Mouse (Mus musculus) left cerebral cortex, postnatal 10 days (tissue): ENCODE data around the gene Tiprl. TPM values are rescaled to one million over a fixed set of nuclear protein-coding genes. Genes with fewer than 3 reads are reported as not detected.
A peak's percentile ranks its signal among the peaks of the same experiment; 100 is the strongest.

Source experiments
- DNase-seq, 2 experiments: peaks; one replicate each; pipeline ENCODE4 v3.0.0; 2021 to 2022; ENCODE audit warnings: low spot score in 2 of 2, mixed read lengths in 1 of 2; ENCODE audit errors: extremely low spot score in 1 of 2
- intact Hi-C: fragments of 180-260 bp; cut with DNase I; formaldehyde crosslinking; loops from one replicate; pipeline ENCODE4 v1.15.1; 2025
- total RNA-seq, 2 experiments: library from RNA; stranded (reverse); gene quantifications; 2 replicates each; pipeline ENCODE4 v1.2.3; 2021

The Tiprl gene
- total RNA-seq, 2 experiments from 2014 or later, result 72.8 to 75.8 TPM

DNA sequence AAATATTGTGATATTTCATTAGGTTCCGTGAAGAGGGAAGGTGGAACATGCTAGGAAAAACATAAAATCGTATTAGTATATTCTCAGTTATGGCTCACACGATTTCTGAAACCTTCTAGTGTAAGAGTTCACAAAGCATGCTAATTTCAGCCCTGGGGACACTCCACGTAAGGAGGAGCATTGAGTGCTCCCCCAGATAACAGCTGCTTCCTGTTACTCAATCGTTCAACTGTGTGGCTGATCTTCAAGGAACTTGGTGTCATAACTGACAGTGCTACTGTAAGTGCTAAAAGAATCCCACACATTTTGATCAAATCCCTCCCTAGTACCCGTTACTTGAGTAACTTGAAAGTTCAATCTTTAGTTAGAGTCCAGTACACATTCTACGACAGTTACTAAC lies 21.0 kb downstream of the Tiprl start:
- intact Hi-C loops, result no loop called here
- DNase-seq, result no peak

DNA sequence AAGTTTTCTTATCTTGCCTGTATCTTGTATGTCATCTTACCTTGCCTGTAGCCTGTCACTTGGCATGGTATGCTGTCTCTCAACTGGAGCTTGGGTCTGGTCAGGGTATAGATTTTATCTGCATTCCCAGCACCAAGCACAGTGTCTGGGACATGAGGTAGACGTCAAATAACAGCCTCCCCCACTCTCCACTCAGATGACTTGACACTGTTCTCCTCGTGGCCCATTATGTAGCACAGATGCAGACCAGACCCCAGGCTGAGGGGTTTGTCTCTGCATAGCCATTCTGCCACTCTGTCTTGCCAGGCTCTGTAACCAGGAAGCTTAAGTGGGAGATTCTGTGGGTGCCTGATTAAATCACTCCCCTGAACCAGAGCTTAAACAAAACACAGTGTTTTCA lies 31.2 kb downstream of the Tiprl start:
- no peak for DNase-seq
- intact Hi-C loops, result no loop called here

DNA sequence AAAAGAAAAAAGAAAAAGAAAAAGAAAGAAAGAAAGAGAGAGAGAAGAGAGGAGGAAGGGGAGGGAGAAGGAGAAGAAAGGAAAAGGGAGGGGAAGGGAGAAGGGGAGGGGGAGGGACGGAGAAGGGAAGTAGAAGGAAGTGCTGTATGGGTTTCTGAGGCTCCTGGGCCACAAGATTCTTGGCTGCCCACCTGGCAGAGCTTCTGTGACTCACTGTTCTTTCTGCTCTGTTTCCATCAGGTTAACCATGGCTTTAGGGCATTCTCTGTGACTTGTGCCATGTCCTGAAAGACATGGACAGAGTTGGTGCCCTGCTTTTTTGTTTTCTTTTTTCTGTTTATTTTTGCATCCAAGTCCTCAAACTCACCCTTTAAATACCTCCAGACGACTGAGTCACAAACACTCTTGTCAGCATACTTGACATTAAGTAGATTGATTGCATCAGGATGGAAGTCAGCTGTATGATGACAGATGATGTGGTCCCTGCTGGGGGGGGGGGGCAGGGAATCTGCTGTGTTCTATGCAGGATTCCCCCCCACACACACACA lies 33.2 kb downstream of the Tiprl start:
- intact Hi-C loops, result no loop called here
- DNase-seq, result no peak

DNA sequence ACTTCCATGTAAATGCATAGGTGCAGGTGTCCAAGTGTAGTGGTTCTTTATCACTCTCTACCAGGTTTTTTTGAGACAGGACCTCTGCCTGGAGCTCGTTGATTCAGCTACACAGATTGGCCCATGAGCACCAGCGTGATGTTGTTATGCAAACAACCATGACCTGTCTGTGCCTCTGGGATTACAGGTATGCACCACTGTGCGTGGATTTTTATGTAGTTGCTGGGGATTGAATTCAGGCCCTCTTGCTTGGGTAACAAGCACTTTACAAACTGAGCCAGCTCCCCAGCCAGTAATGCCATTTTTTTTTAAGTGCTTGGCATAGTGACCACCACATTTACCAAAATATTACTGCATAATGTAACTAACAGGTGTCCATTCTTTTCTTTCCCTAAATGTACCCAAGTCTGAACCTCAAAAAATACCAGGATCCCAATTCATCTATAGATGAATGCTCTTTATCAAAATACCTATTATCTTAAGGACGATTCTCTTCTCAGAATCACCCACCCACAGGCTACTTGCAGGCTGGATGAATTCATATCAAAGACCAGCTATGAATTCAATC lies 35.3 kb downstream of the Tiprl start:
- DNase-seq, result no peak
- intact Hi-C loops, result no loop called here

DNA sequence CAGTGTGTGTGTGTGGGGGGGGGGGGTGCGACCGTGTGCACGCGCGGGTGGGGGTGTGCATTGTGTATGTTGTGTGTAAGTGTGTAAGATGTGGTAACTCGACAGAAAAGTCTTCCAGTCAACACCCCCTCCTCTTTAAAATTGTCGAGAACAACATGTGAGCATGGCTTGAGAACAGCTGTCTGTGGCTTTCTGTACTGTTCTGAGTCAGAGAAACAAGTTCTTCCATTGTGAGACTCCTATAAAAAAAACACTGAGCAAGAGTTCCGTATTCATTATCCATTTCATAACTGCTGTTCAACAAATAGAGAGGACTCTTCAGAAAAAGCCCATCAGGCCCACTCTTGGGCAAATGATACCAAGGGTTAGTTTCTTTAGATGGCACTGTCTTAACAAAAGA lies 36.0 kb downstream of the Tiprl start:
- no peak for DNase-seq
- intact Hi-C loops, result no loop called here

DNA sequence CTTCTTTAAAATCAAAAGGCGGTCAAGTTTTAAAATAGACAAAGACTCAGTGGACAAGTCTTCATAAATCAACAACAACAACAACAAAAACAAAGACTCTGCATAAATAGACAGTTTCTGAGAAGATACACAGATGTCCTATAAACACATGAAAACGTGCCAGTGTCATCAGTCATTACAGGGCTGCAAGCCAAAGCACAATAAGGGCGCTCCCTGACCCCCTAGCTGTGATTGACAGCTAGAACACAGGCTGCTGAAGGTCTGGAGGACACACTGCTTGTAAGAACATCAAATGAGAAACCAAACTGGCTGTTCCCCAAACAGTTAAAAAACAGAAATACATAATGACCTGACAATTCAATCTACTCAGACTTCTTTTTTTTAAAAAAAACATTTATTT lies 37.2 kb downstream of the Tiprl start:
- no peak for DNase-seq
- intact Hi-C loops, result no loop called here

DNA sequence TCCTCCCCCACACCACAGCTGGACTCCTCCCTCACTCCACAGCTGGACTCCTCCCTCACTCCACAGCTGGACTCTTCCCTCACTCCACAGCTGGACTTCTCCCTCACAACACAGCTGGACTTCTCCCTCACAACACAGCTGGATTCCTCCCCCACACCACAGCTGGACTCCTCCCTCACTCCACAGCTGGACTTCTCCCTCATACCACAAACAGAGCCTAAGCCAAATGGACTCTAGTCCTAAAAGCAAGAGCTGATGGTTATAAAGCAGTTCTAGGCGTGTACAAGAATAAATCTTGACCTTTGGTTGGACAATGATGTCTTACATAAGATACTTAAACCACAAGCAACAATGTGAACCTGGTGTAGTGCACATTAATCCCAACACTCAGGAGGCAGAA lies 37.8 kb downstream of the Tiprl start:
- intact Hi-C loops, result no loop called here

DNA sequence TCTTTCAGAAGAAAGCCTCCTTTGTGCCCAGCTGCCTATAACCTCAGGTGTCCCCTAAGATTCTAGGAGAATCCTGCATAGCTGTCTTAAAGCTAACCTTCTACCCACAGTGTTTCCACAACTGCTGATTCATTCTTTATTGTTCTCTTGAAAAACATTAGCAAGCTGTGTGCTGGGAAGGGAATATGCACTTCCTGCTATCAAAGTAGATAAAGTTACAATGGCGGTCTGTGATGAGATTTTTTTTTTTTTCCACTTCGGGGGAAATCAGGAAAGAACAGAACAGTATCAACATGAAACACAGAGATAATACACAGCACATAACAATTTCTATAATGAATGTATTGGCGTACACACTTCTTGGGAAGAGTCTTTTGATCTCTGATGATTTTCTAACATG lies 38.9 kb downstream of the Tiprl start:
- DNase-seq, result no peak
- intact Hi-C loops, result no loop called here

More for the DNA sequence above, 37.8 kb downstream of the Tiprl start:
- no peak for DNase-seq

DNA sequence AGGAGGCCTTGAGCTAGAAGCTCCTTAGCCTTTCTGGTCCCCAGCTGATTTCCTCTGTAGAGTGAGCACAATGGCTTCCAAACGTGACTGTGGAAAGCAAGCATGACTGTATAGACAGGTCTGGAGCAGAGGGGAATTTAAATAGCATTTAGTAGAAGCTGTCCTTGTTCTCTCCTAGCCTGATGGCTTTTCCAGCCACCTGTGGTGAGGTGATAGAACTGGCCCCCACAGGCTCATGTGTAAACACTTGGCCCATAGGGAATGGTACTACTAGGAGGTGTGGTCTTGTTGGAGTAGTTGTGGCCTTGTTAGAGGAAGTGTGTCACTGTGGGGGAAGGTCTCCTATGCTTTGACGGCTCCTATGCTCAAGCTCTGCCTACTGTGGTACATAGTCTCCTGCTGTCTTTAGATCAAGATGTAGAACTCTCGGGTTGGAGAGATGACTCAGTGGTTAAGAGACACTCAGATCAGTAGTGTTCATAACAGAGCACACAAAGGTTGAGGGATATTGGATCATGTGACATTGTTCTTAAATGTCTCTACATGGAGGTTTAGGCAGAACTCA lies 41.3 kb downstream of the Tiprl start:
- intact Hi-C loops, result no loop called here
- no peak for DNase-seq

DNA sequence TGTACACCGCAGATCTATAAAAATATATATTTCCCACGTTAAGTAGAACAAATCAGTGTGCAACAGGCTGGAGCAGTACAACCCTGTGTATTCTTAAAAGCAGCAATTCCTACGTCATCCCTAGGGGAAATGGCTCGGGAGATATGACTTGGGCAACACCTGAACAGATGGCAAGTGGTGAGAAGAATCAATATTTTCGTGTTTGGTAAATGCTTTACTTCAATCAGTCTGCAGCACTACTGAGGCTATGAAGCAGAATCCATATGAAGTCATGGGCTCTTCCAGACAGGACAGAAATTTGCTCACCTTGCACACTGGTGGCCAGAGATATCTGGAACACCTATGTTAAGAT lies 42.2 kb downstream of the Tiprl start:
- intact Hi-C loops, result no loop called here
- no peak for DNase-seq

DNA sequence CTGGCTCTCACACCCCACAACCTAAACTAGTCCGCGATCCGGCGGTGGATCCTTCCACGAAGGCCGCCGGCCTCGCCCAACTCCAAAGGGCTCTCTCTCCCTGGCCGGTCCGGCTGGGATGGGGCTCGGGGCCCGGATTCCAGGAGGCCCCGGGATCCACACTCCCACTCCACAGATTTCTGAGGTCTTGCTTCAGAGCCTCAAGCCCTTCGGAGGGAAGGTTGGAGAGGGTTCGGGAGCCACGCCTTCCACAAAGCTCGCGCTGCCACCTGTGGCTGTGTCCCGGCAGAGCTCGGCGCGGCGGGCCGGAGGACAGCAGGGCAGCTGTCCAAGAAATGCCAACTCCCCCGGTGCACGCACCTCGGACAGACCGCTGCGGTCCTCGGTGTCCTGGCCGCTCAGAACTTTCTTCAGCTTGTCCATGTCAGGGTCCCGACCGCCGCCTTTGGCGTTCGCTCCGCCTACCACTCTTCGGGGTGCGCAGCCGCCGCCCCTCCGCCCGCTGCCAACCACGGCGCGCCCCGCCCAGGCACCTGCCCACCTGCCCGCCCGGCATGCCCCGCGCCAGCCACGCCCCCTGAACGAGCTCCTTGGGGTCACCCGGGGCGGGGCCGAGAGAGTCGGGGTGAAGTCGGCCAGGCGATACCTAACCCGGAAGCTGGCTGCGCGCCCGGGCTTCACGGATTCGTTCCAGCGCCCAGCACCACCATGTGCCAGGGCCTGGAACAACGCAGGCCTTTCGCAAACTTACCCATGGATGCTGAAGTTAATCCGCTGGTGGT lies 42.7 kb downstream of the Tiprl start, which contains the start of gene Sft2d2:
TSS of gene Sft2d2 (minus strand) at position 559 of the 782 bp plus-strand sequence.
- DNase-seq, result peak; percentile 53 to 92
- intact Hi-C loops, result no loop called here

DNA sequence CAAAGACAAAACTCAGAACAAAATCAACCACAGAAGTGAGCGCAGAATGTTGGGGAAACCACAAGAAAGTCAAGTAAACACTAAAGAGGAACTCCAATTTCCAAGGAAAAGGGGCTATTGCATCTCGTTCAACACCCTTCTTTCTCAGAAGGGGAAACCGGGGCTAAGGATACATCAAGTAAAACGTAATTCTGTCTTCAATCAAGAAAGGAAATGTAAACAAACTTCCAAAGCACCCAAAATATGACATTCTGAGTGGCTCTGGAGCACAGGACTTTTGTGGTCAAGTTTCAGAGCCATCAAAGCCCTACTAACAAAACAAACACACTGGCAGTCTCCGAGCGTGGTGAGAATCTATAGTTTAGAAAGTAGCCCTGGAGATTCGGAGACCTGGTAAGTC lies 43.4 kb downstream of the Tiprl start:
- intact Hi-C loops, result no loop called here

DNA sequence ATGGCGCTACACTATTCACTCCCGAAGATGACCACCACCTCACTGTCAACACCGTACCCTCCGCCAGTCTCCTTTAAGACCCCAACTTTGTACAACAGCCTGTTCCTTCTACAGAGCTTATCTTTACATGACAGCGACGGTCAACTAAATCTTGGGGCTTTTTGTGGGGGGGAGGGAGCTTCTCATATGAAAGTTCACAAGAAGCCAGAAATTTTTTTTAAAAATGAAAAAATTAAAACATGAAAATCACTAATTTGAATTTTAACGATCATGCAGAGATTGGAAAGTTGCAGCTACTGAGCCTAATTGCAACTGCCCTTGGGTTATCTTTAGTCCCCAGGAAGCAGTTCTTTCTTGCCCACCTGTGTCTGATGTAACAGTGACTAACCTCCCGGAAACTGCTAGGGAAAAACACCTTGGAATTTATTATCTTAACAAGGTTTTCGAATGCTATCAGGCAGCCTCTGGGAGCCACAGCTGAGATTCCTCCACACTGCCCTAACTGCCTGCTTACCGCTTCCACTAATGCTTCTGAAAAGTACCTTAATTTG lies 44.0 kb downstream of the Tiprl start:
- DNase-seq, result no peak
- intact Hi-C loops, result no loop called here

More for the DNA sequence above, 43.4 kb downstream of the Tiprl start:
- no peak for DNase-seq

DNA sequence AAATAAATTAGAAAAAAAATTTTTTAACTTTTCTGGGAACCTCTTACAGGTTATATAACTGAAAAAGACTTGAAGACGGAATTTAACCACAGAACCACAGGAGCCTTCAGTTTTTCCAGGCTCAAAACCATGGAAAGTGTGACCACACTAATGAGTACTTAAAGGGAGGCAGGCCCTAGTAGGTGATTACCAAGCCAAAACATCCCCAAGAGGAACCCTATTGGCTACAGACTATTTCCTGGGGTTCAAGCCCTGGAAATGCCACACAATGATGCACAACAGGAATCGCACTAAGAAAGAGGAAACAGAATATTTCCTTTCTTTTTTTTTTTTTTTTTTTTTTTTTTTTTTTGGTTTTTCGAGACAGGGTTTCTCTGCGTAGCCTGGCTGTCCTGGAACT lies 44.7 kb downstream of the Tiprl start:
- intact Hi-C loops, result no loop called here
- no peak for DNase-seq

DNA sequence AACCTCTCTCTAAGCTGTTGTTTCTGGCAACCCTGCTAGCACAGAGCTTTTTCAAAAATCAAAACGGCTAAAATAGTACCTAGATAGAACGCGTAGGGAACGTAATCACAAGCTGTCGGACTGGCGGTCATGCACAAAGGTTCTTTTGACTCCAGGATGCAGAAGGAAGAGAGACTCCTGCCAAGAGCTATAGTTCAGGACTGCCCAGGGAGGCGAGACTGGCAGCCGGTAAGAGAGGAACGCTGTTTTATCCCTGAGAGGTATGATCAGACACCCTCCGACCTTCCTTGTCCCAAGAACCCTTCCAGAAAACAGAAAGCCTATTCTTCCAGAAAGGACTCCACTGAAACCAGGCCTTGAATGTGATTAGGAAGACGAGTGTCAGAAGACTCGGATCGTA lies 45.2 kb downstream of the Tiprl start:
- intact Hi-C loops, result no loop called here
- no peak for DNase-seq

DNA sequence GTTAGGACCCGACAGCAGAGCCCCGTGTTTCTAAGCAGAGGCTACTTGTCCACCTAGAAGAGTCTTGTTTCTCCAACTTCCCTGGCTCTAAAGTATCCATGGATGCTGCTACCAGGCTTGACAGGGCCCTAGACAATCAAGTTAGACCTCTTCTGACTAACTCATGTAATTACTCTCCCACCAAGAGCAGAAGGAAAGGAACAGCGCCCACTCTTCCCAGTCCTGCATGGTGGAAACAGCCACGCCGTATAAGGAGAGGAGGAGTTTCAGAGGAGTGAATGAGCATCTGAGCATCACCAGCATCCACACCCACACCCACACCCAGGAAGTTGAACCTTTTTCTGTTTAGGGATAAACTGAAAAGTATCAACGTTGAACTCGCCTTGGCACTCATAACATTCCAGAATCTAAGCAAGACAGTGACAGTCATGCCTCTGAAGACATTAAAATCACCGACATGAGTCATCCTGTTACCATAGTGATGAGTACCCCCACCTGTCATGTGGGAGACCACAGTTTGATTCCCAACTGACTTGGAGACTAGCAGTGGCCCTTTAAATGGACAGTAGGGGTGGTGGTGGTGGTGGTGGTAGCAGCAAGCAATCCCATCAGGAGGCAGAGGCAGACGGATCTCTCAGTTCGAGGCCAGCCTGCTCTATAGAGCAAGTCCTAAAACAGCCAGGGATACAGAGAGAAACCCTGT lies 46.1 kb downstream of the Tiprl start:
- no peak for DNase-seq
- intact Hi-C loops, result no loop called here

DNA sequence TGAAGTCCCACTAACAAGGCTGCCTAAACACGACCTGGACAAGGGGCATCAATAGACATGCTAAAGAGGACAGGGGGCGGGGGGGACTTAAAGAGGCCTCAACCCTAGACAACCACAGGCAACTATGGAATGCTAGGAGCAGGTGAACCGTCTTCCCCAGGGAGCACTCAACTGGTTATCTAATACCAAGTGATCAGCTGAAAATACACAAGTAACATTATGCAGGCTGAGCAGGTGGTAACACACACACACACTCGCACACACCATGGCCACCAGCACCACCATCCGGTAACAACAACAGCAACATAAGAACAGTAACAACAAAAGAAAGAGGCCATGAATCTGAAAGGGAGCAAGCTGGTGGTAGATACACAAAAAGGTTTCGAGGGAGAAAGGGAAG lies 46.7 kb downstream of the Tiprl start:
- intact Hi-C loops, result no loop called here
- DNase-seq, result no peak

DNA sequence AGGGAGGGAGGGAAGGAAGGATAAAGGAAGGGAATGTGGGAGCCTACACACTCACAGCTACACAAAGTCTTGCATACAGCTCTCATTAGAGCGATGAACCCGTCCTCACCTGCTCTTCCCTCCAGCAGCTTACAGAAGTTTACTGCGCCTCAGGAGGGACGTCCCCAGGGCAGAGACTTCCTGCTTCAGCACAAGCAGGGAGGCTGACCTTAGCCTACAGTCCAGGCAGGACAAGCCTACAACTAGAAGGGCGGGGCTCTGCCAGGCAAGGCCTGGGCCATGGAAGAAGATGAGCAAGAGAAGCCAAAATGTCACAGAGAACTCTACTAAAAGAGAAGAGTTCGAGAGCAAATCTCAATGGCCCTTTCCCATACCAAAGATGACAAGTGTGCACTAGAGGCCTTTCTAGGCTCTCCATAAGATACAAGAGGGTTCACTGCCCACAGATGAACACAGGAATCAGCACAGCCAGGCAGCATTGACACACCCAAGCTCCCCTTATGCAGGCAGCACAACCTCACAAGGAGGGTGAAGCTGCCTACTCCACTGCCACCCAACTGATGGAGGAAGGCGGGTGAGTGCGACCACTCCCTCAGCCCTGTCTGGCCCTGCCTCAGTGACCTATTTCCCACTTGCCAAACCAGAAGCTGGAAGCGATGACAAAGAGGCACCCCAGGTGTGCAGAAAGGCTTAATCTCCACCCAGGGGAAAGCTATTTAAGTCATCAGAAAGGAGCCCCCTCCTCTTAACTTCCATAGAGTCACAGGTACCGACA lies 47.8 kb downstream of the Tiprl start:
- DNase-seq, result no peak
- intact Hi-C loops, result no loop called here

DNA sequence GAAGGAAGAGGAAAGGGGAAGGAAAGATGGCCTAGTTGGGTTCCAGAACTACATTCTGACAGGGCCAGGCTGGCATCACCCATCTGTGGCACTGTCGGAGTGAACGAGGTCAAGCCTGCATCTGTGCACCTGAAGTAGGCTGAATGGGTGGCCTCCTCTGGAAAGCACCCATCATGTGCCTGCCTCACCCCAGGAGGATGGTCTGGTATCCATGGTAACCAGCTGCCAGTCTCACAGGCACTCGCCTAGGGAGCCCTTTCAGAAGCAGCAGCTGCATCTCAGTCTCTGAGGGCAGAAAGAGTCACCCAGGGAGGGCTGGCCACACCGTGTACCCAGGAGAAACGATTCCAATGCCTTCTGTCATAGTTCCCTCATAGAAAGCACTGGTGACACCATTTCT lies 49.4 kb downstream of the Tiprl start:
- intact Hi-C loops, result no loop called here
- no peak for DNase-seq
